Mouse (Mus musculus): ENCODE measurements around the gene Vwa5b1. TPM values are rescaled to one million over a fixed set of nuclear protein-coding genes. Genes with fewer than 3 reads are reported as not detected.

The Vwa5b1 gene
- polyA plus RNA-seq, 1 experiment from 2014 or later = 0.08 TPM

GRCm38 (mm10) chr4:138642272-138642671, 6.6 kb upstream of the Vwa5b1 start:
- H3K4me3 ChIP-seq (ENCODE audit: low read depth, low read length) = no peak overlapping the region
- TF ChIP-seq EP300 (IDR thresholded peaks at IDR 0.05) = no peak
- no peak overlapping the region for H3K4me2 ChIP-seq (replicated peaks; ENCODE audit: low read depth, low read length)
- ATAC-seq (no peak), DNase-seq (ENCODE audit: low spot score) (no peak)
- no peak overlapping the region for H3K9ac ChIP-seq (replicated peaks; ENCODE audit: low read depth)
- H3K36me3 ChIP-seq (ENCODE audit: insufficient read depth, low read length) = no peaks in the 10 kb centered on the region
- 13% methylated on average over 4 of the region's 4 CpGs for WGBS
- no peaks in the 10 kb centered on the region for H3K4me1 ChIP-seq (ENCODE audit: insufficient read depth, low read depth, low read length)
- no peak overlapping the region for H3K27ac ChIP-seq (ENCODE audit: low read length)
- H3K27me3 ChIP-seq (replicated peaks; ENCODE audit: insufficient read depth, low read length) = no peaks in the 10 kb centered on the region
- no peaks in the 10 kb centered on the region for H3K9me3 ChIP-seq (ENCODE audit: low read length)

- 47% methylated on average over 4 of the region's 4 CpGs for WGBS
- TF ChIP-seq CTCF (IDR thresholded peaks at IDR 0.05) (no peak), EP300 (IDR thresholded peaks at IDR 0.05) (no peak)
- Histone ChIP-seq H3K27ac (ENCODE audit: low read length) (no peak overlapping the region), H3K27me3 (replicated peaks; ENCODE audit: insufficient read depth, low read length) (no peaks in the 10 kb centered on the region), H3K4me1 (ENCODE audit: insufficient read depth, low read depth, low read length) (no peaks in the 10 kb centered on the region), H3K9me3 (ENCODE audit: low read length) (no peaks in the 10 kb centered on the region), H3K36me3 (ENCODE audit: insufficient read depth, low read length) (no peaks in the 10 kb centered on the region), H3K4me2 (replicated peaks; ENCODE audit: low read depth, low read length) (no peak overlapping the region), H3K4me3 (ENCODE audit: low read depth, low read length) (no peak overlapping the region), H3K9ac (replicated peaks; ENCODE audit: low read depth) (no peak overlapping the region)
- DNase-seq (ENCODE audit: low spot score) (no peak), ATAC-seq (no peak)
Measured at GRCm38 (mm10) chr4:138636146-138636511, 445 bp upstream of the Vwa5b1 start.

- H3K4me3 ChIP-seq (ENCODE audit: low read depth, low read length) = no peak overlapping the region
- DNase-seq (ENCODE audit: low spot score) = no peak
- no peak for ATAC-seq
Measured at GRCm38 (mm10) chr4:138628256-138628655, 7.4 kb downstream of the Vwa5b1 start.

GRCm38 (mm10) chr4:138614454-138614853, 21.2 kb downstream of the Vwa5b1 start:
- ATAC-seq = no peak
- H3K36me3 ChIP-seq (ENCODE audit: insufficient read depth, low read length) = no peaks in the 10 kb centered on the region
- DNase-seq (ENCODE audit: low spot score) = no peak
- H3K4me1 ChIP-seq (ENCODE audit: insufficient read depth, low read depth, low read length) = no peaks in the 10 kb centered on the region
- TF ChIP-seq EP300 (IDR thresholded peaks at IDR 0.05) (no peak), CTCF (IDR thresholded peaks at IDR 0.05) (no peak)
- no peak overlapping the region for H3K27ac ChIP-seq (ENCODE audit: low read length)
- H3K9me3 ChIP-seq (ENCODE audit: low read length) = no peaks in the 10 kb centered on the region
- 1% methylated on average over 7 of the region's 8 CpGs for WGBS
- no peak overlapping the region for H3K4me3 ChIP-seq (ENCODE audit: low read depth, low read length)
- H3K4me2 ChIP-seq (replicated peaks; ENCODE audit: low read depth, low read length) = no peak overlapping the region
- no peaks in the 10 kb centered on the region for H3K27me3 ChIP-seq (replicated peaks; ENCODE audit: insufficient read depth, low read length)
- H3K9ac ChIP-seq (replicated peaks; ENCODE audit: low read depth) = no peak overlapping the region

More at GRCm38 (mm10) chr4:138628256-138628655, 7.4 kb downstream of the Vwa5b1 start:
- no peak overlapping the region for H3K27ac ChIP-seq (ENCODE audit: low read length)
- H3K9me3 ChIP-seq (ENCODE audit: low read length) = no peaks in the 10 kb centered on the region
- whole genome bisulfite sequencing = 43% methylated on average over 5 of the region's 5 CpGs
- H3K4me2 ChIP-seq (replicated peaks; ENCODE audit: low read depth, low read length) = no peak overlapping the region
- no peaks in the 10 kb centered on the region for H3K4me1 ChIP-seq (ENCODE audit: insufficient read depth, low read depth, low read length)
- no peak for TF ChIP-seq CTCF (IDR thresholded peaks at IDR 0.05)
- no peak for TF ChIP-seq EP300 (IDR thresholded peaks at IDR 0.05)
- no peaks in the 10 kb centered on the region for H3K36me3 ChIP-seq (ENCODE audit: insufficient read depth, low read length)
- no peak overlapping the region for H3K9ac ChIP-seq (replicated peaks; ENCODE audit: low read depth)
- no peaks in the 10 kb centered on the region for H3K27me3 ChIP-seq (replicated peaks; ENCODE audit: insufficient read depth, low read length)

GRCm38 (mm10) chr4:138601926-138602325, 33.8 kb downstream of the Vwa5b1 start:
- Histone ChIP-seq H3K9me3 (ENCODE audit: low read length) (no peaks in the 10 kb centered on the region), H3K4me1 (ENCODE audit: insufficient read depth, low read depth, low read length) (no peaks in the 10 kb centered on the region), H3K36me3 (ENCODE audit: insufficient read depth, low read length) (no peaks in the 10 kb centered on the region), H3K27ac (ENCODE audit: low read length) (no peak overlapping the region), H3K27me3 (replicated peaks; ENCODE audit: insufficient read depth, low read length) (no peaks in the 10 kb centered on the region), H3K4me3 (ENCODE audit: low read depth, low read length) (no peak overlapping the region), H3K4me2 (replicated peaks; ENCODE audit: low read depth, low read length) (no peak overlapping the region), H3K9ac (replicated peaks; ENCODE audit: low read depth) (no peak overlapping the region)
- ATAC-seq (no peak), DNase-seq (ENCODE audit: low spot score) (no peak)
- WGBS = 40% methylated on average over 9 of the region's 9 CpGs
- TF ChIP-seq CTCF (IDR thresholded peaks at IDR 0.05) (no peak), EP300 (IDR thresholded peaks at IDR 0.05) (no peak)

GRCm38 (mm10) chr4:138597904-138598347, 37.8 kb downstream of the Vwa5b1 start:
- TF ChIP-seq EP300 (IDR thresholded peaks at IDR 0.05) (no peak), CTCF (IDR thresholded peaks at IDR 0.05) (no peak)
- no peak overlapping the region for H3K9ac ChIP-seq (replicated peaks; ENCODE audit: low read depth)
- H3K27me3 ChIP-seq (replicated peaks; ENCODE audit: insufficient read depth, low read length) = no peaks in the 10 kb centered on the region
- ATAC-seq (no peak), DNase-seq (ENCODE audit: low spot score) (peak; percentile 35)
- H3K4me1 ChIP-seq (ENCODE audit: insufficient read depth, low read depth, low read length) = no peaks in the 10 kb centered on the region
- H3K9me3 ChIP-seq (ENCODE audit: low read length) = no peaks in the 10 kb centered on the region
- 8% methylated on average over 7 of the region's 7 CpGs for WGBS
- H3K4me3 ChIP-seq (ENCODE audit: low read depth, low read length) = no peak overlapping the region
- no peaks in the 10 kb centered on the region for H3K36me3 ChIP-seq (ENCODE audit: insufficient read depth, low read length)
- H3K4me2 ChIP-seq (replicated peaks; ENCODE audit: low read depth, low read length) = no peak overlapping the region
- no peak overlapping the region for H3K27ac ChIP-seq (ENCODE audit: low read length)
